Mouse (Mus musculus): ENCODE results near the gene Eml1.

- no peak for TF ChIP-seq USF1 (IDR thresholded peaks at IDR 0.05; ENCODE audit: low read depth)
- TF ChIP-seq CTCF (IDR thresholded peaks at IDR 0.05; ENCODE audit: control insufficient read depth, insufficient read depth, insufficient read length), result no peak
- no peak for TF ChIP-seq CEBPB (IDR thresholded peaks at IDR 0.05; ENCODE audit: low read depth)
- no peak for TF ChIP-seq MYOG (IDR thresholded peaks at IDR 0.05; ENCODE audit: control insufficient read depth, extremely low read depth, insufficient read length)
Observed at GRCm38 (mm10) chr12:108433498-108433897, 62.7 kb downstream of the Eml1 start.
